Mouse (Mus musculus) hindbrain, embryonic 12.5 days (tissue): ENCODE results near the gene Usp45. TPM values are rescaled to one million over a fixed set of nuclear protein-coding genes. Genes with fewer than 3 reads are reported as not detected.

Source experiments
- ATAC-seq: fragments of 200-750 bp; cut with Nextera tagmentation; 2 replicates; pipeline ENCODE4 v1.8.0; 2017; ENCODE audit warnings: moderate TSS enrichment; ENCODE audit not compliant: low FRiP score
- H3K27ac ChIP-seq: fragments of 300-500 bp; sonication (generic); 2 replicates; pipeline ENCODE4 v1.5.1; 2016; ENCODE audit warnings: mild to moderate bottlenecking
- H3K27me3 ChIP-seq: fragments of 300-500 bp; sonication (generic); 2 replicates; pipeline ENCODE4 v1.6.1; 2016; ENCODE audit warnings: mild to moderate bottlenecking
- H3K36me3 ChIP-seq: fragments of 300-500 bp; sonication (generic); 2 replicates; pipeline ENCODE4 v1.6.1; 2016; ENCODE audit warnings: mild to moderate bottlenecking
- H3K4me1 ChIP-seq: fragments of 300-500 bp; sonication (generic); 2 replicates; pipeline ENCODE4 v1.6.1; 2016
- H3K4me2 ChIP-seq: fragments of 300-500 bp; sonication (generic); replicated peaks from 2 replicates; pipeline ENCODE4 v1.6.1; 2016; ENCODE audit warnings: mild to moderate bottlenecking
- H3K4me3 ChIP-seq: fragments of 300-500 bp; sonication (generic); 2 replicates; pipeline ENCODE4 v1.5.1; 2016; ENCODE audit warnings: mild to moderate bottlenecking
- H3K9ac ChIP-seq: fragments of 300-500 bp; sonication (generic); 2 replicates; pipeline ENCODE4 v1.6.1; 2016; ENCODE audit warnings: mild to moderate bottlenecking, moderate library complexity
- H3K9me3 ChIP-seq: fragments of 300-500 bp; sonication (generic); replicated peaks from 2 replicates; pipeline ENCODE4 v1.6.1; 2016; ENCODE audit warnings: mild to moderate bottlenecking
- WGBS: fragments of 180-500 bp; shearing (Covaris S2); methylation state at CpG from one replicate; pipeline ENCODE4 v1.1.7; 2016; 5-methylcytosine and 5-hydroxymethylcytosine counted together
- polyA plus RNA-seq: library from polyadenylated mRNA; unstranded; fragments of >200 nt; fragmentation: Nextera tagmentation; extraction: Ambion mirVana; gene quantifications from 2 replicates; pipeline ENCODE4 v1.2.1, GENCODE M21; 2016

Usp45 gene
- polyA plus RNA-seq, 1 experiment from 2014 or later = 11.3 TPM

GRCm38 (mm10) chr4:21766171-21766862 lies 639 bp upstream of the Usp45 start:
- Histone ChIP-seq H3K4me2 (peak overlapping the region; percentile 73), H3K9me3 (no peaks in the 10 kb centered on the region), H3K4me1 (peaks cover 3% of the 10 kb centered on the region; the same call in 1 of the 2 replicates), H3K36me3 (0 out of 2 replicates have a peak, but pooled peaks cover 3% of the 10 kb centered on the region), H3K27ac (peak overlapping the region; percentile 32; the same call in 1 of the 2 replicates), H3K4me3 (peak overlapping the region; percentile 60), H3K9ac (peak overlapping the region; percentile 76), H3K27me3 (no peaks in the 10 kb centered on the region)
- 23% methylated on average over 14 of the region's 14 CpGs for WGBS
- ATAC-seq = peak; percentile 69

GRCm38 (mm10) chr4:21771064-21771463 lies 4.1 kb downstream of the Usp45 start:
- Histone ChIP-seq H3K4me2 (no peak overlapping the region), H3K27me3 (no peaks in the 10 kb centered on the region), H3K36me3 (no peaks in the 10 kb centered on the region), H3K9me3 (no peaks in the 10 kb centered on the region), H3K4me3 (no peak overlapping the region), H3K27ac (no peak overlapping the region), H3K4me1 (peaks cover 2% of the 10 kb centered on the region; the same call in 1 of the 2 replicates), H3K9ac (no peak overlapping the region)
- no peak for ATAC-seq
- WGBS = 87% methylated on average over 1 of the region's 1 CpGs

GRCm38 (mm10) chr4:21772306-21772705 lies 5.3 kb downstream of the Usp45 start:
- no peak overlapping the region for H3K9ac ChIP-seq
- 97% methylated on average over 1 of the region's 1 CpGs for WGBS
- H3K36me3 ChIP-seq = no peaks in the 10 kb centered on the region
- no peaks in the 10 kb centered on the region for H3K27me3 ChIP-seq
- no peak overlapping the region for H3K4me3 ChIP-seq
- no peak overlapping the region for H3K27ac ChIP-seq
- H3K4me1 ChIP-seq = peaks cover 3% of the 10 kb centered on the region
- H3K9me3 ChIP-seq = no peaks in the 10 kb centered on the region
- no peak for ATAC-seq
- H3K4me2 ChIP-seq = no peak overlapping the region

- Histone ChIP-seq H3K27ac (peak overlapping the region; percentile 13; the same call in 1 of the 2 replicates), H3K36me3 (peaks cover 3% of the 10 kb centered on the region), H3K9me3 (no peaks in the 10 kb centered on the region), H3K27me3 (no peaks in the 10 kb centered on the region), H3K4me3 (peak overlapping the region; percentile 77), H3K4me2 (peak overlapping the region; percentile 61), H3K4me1 (peaks cover 5% of the 10 kb centered on the region), H3K9ac (peak overlapping the region; percentile 87)
- WGBS = under 1% methylated on average over 46 of the region's 46 CpGs
- peak; percentile 98 for ATAC-seq
These were observed 9.4 kb downstream of the Usp45 start for GRCm38 (mm10) chr4:21776091-21776945.

GRCm38 (mm10) chr4:21776946-21777265 lies 9.9 kb downstream of the Usp45 start:
- WGBS = 11% methylated on average over 9 of the region's 9 CpGs
- no peak for ATAC-seq

GRCm38 (mm10) chr4:21780816-21781726 lies 14.1 kb downstream of the Usp45 start:
- H3K9ac ChIP-seq = no peak overlapping the region
- H3K36me3 ChIP-seq = peaks cover 42% of the 10 kb centered on the region
- H3K9me3 ChIP-seq = no peaks in the 10 kb centered on the region
- H3K4me1 ChIP-seq = peaks cover 5% of the 10 kb centered on the region
- 93% methylated on average over 12 of the region's 12 CpGs for WGBS
- H3K4me3 ChIP-seq = no peak overlapping the region
- H3K27ac ChIP-seq = no peak overlapping the region
- H3K4me2 ChIP-seq = no peak overlapping the region
- no peak for ATAC-seq
- H3K27me3 ChIP-seq = no peaks in the 10 kb centered on the region

More at GRCm38 (mm10) chr4:21776946-21777265, 9.9 kb downstream of the Usp45 start:
- H3K27ac ChIP-seq = no peak overlapping the region
- H3K36me3 ChIP-seq = peaks cover 9% of the 10 kb centered on the region
- no peaks in the 10 kb centered on the region for H3K27me3 ChIP-seq
- H3K9ac ChIP-seq = peak overlapping the region; percentile 87; the same call in 1 of the 2 replicates
- peak overlapping the region; percentile 61 for H3K4me2 ChIP-seq
- peak overlapping the region; percentile 77 for H3K4me3 ChIP-seq
- no peaks in the 10 kb centered on the region for H3K9me3 ChIP-seq
- peaks cover 5% of the 10 kb centered on the region for H3K4me1 ChIP-seq

- Histone ChIP-seq H3K4me2 (no peak overlapping the region), H3K36me3 (peaks cover 58% of the 10 kb centered on the region), H3K27ac (no peak overlapping the region), H3K4me3 (no peak overlapping the region), H3K27me3 (no peaks in the 10 kb centered on the region), H3K9me3 (no peaks in the 10 kb centered on the region; the same call in 1 of the 2 replicates), H3K9ac (no peak overlapping the region), H3K4me1 (no peaks in the 10 kb centered on the region)
- ATAC-seq = no peak
- 92% methylated on average over 12 of the region's 12 CpGs for WGBS
These were observed 19.3 kb downstream of the Usp45 start for GRCm38 (mm10) chr4:21786268-21786667.

GRCm38 (mm10) chr4:21788903-21789302 lies 21.9 kb downstream of the Usp45 start:
- no peaks in the 10 kb centered on the region for H3K27me3 ChIP-seq
- H3K4me3 ChIP-seq = no peak overlapping the region
- no peak overlapping the region for H3K27ac ChIP-seq
- no peak for ATAC-seq
- H3K36me3 ChIP-seq = peaks cover 44% of the 10 kb centered on the region
- WGBS = 88% methylated on average over 6 of the region's 6 CpGs
- H3K9me3 ChIP-seq = no peaks in the 10 kb centered on the region; the same call in 1 of the 2 replicates
- H3K4me1 ChIP-seq = no peaks in the 10 kb centered on the region
- H3K9ac ChIP-seq = no peak overlapping the region
- no peak overlapping the region for H3K4me2 ChIP-seq

- Histone ChIP-seq H3K4me2 (no peak overlapping the region), H3K4me1 (no peaks in the 10 kb centered on the region), H3K27ac (no peak overlapping the region), H3K4me3 (no peak overlapping the region), H3K27me3 (no peaks in the 10 kb centered on the region), H3K36me3 (peaks cover 35% of the 10 kb centered on the region), H3K9ac (no peak overlapping the region), H3K9me3 (no peaks in the 10 kb centered on the region; the same call in 1 of the 2 replicates)
- no peak for ATAC-seq
- 94% methylated on average over 4 of the region's 4 CpGs for WGBS
These were observed 22.9 kb downstream of the Usp45 start for GRCm38 (mm10) chr4:21789836-21790235.

GRCm38 (mm10) chr4:21793631-21794030 lies 26.7 kb downstream of the Usp45 start:
- no peak overlapping the region for H3K4me3 ChIP-seq
- no peaks in the 10 kb centered on the region for H3K27me3 ChIP-seq
- peaks cover 29% of the 10 kb centered on the region for H3K36me3 ChIP-seq
- no peak overlapping the region for H3K27ac ChIP-seq
- no peak for ATAC-seq
- no peaks in the 10 kb centered on the region; the same call in 1 of the 2 replicates for H3K9me3 ChIP-seq
- no peak overlapping the region for H3K9ac ChIP-seq
- no peak overlapping the region for H3K4me2 ChIP-seq
- H3K4me1 ChIP-seq = no peaks in the 10 kb centered on the region
- WGBS = 36% methylated on average over 3 of the region's 3 CpGs

- Histone ChIP-seq H3K4me2 (no peak overlapping the region), H3K36me3 (peaks cover 50% of the 10 kb centered on the region), H3K27ac (no peak overlapping the region), H3K27me3 (no peaks in the 10 kb centered on the region), H3K4me1 (no peaks in the 10 kb centered on the region), H3K4me3 (no peak overlapping the region), H3K9ac (no peak overlapping the region), H3K9me3 (no peaks in the 10 kb centered on the region)
- ATAC-seq = no peak
- WGBS = 100% methylated on average over 1 of the region's 1 CpGs
These were observed 34.1 kb downstream of the Usp45 start for GRCm38 (mm10) chr4:21801013-21801412.

- peaks cover 47% of the 10 kb centered on the region for H3K36me3 ChIP-seq
- no peak overlapping the region for H3K4me2 ChIP-seq
- H3K9ac ChIP-seq = no peak overlapping the region
- no peak for ATAC-seq
- H3K4me1 ChIP-seq = no peaks in the 10 kb centered on the region
- 95% methylated on average over 2 of the region's 2 CpGs for WGBS
- no peak overlapping the region for H3K27ac ChIP-seq
- no peaks in the 10 kb centered on the region for H3K27me3 ChIP-seq
- H3K9me3 ChIP-seq = no peaks in the 10 kb centered on the region
- H3K4me3 ChIP-seq = no peak overlapping the region
These were observed 34.7 kb downstream of the Usp45 start for GRCm38 (mm10) chr4:21801620-21802019.
